Mouse (Mus musculus) cerebellum, postnatal 10 days (tissue): ENCODE measurements at regions not wholly inside any gene's neighbourhood (a gene's known extent, or its start where the extent isn't known, plus 50 kb on each side); places are given as distances from the start of the nearest gene placed in this dataset.
A peak's percentile ranks its signal among the peaks of the same experiment; 100 is the strongest.

Experiments used
- DNase-seq, 2 experiments: peaks; one replicate each; pipeline ENCODE4 v3.0.0; 2021; ENCODE audit warnings: mixed read lengths in 2 of 2

GRCm38 (mm10) chr8:23314275-23315123 is 903.3 kb downstream of the Mrps31 start:
- no peak for DNase-seq

- DNase-seq = peak; percentile 78 to 80
Observed at GRCm38 (mm10) chr8:23319556-23319955, 908.4 kb downstream of the Mrps31 start.

- DNase-seq = no peak
Observed at GRCm38 (mm10) chr8:23321166-23321565, 910.0 kb downstream of the Mrps31 start.

- DNase-seq = no peak
Observed at GRCm38 (mm10) chr8:23327283-23327682, 916.1 kb downstream of the Mrps31 start.

DNA sequence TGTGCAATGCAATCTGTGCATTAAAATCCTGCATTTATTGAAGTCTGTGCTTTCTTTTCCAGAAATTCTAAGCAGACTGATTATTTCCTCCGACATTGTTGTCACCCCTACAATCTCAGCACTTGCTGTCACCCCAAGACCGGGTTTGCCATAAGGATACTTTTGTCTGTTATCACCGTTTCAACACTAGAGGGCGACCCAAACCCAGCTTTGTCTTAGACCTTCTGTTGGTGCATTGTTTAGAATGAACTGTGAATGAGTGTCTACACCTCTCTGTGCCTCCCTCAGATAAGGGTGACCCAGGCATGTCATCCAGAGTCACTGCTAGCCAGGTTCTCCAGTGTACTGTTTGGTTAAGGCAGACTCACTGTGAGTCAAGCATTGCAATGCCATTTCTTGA is 933.0 kb downstream of the Mrps31 start:
- DNase-seq = peak; percentile 72 to 74

GRCm38 (mm10) chr8:23351367-23351930 is 940.3 kb downstream of the Mrps31 start:
- DNase-seq = peak; percentile 18 to 25

- peak in 1 of 2 experiments; percentile 12 for DNase-seq
Observed at GRCm38 (mm10) chr8:23352259-23353106, 941.3 kb downstream of the Mrps31 start.

DNA sequence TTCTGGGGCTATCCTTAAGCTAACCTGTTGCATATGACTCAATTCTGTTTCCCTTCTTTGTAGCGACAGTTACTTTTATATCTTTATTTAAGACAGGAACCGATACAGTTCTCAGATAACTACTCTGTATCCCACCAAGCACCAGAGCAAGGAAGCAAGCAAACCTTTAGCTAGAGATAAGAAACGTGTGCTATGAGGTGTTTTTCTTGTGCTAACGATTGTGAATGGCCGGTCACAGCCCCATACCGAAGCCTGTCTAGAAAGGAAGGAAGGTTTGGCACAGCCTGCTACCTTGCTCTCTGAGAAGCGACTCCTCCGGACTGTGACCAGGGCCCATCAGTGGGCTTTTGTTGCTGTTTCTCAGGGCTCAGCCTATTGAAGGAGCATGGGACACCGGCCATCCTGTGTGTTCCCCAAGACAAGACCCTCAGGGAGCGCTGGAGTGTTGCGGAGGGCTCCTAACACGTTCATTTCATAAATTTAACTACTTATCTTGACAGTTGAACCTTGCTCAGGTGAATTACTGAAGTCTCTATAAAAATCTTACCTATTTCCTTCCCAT is 949.0 kb downstream of the Mrps31 start:
- no peak for DNase-seq

DNA sequence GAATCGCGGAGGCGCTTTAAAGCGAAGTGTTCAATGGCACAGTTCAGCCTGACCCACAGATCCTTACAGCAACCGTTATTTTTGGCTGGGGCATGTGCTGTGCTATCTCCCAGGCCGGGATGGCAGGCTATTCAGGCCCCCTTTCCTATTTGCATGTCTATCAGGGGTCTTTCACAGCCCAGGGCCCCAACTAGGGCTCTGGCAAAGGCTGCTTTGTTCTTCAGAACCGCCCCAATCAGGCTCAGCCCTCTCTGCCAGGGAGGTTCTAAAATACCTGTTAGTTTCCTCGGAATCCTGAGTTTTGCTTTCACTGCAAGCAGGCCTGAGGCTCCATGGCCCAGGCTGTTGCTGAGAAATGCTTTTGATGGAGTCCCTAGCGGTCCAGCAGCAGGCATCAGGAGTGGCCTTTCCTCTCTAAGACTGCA is 949.7 kb downstream of the Mrps31 start:
- no peak for DNase-seq
